Mouse (Mus musculus): ENCODE results near the gene Olfr376.

DNA sequence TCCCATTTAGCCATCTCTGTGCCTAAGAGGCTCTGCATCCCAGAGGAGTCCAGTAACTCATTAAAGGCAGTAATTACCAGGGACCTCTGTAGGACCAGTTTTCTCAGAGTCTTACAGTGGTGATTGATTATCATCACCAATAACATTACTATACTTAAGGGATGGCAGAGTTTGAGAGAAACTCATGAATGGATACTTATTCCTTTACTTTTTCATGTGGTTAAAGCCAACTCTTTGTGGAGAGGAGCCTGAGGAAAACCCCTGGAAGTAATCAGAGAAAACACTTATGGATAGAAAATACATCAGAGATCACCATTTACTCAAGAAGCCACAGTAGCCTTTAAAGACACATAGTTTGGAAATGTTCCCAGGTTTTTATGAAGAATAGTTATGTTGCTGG, 28.5 kb downstream of the Olfr376 start, which contains the start of gene Olfr1:
- TF ChIP-seq POLR2A (IDR thresholded peaks at IDR 0.05; ENCODE audit: extremely low read depth, insufficient read depth, low read length) (no peak), CTCF (IDR thresholded peaks at IDR 0.05; ENCODE audit: low read depth, low read length) (no peak)

Measured in liver, adult 2 months (tissue).